In genomic region chr5:113921310-113922166, GRCm38 (mm10) we compare ENCODE assay signal across 9 mouse cellular contexts. TPM values are rescaled to one million over a fixed set of nuclear protein-coding genes. Genes with fewer than 3 reads are reported as not detected.
DNase-seq lines count a peak whose midpoint lies in the region; ATAC-seq and TF ChIP-seq lines count a peak whose summit lies in the region.
"Had no signal": no experiment of that assay in that cellular context is flagged by ENCODE, and none has a peak within 500 bp of the region (broad histone marks: within the 10 kb centered on the region; RNA-seq: fewer than 3 reads in every experiment).

No protein-coding gene starts in this region.

- no peak for ATAC-seq in lung, embryonic 14.5 days (ENCODE audit: insufficient read depth)
- ATAC-seq in intestine, embryonic 15.5 days, result no peak
- peak; percentile 68; the same call in 1 of the 2 replicates for ATAC-seq in neural tube, embryonic 14.5 days (ENCODE audit: low read depth)
- ATAC-seq in megakaryocyte progenitor cell, adult 5-6 weeks (replicated peaks; ENCODE audit: poor library complexity), result no peak

- no peaks in the 10 kb centered on the region for H3K9me3 ChIP-seq in lung, embryonic 14.5 days (ENCODE audit: low read depth, low read length)
- no peaks in the 10 kb centered on the region for H3K9me3 ChIP-seq in embryonic facial prominence, embryonic 10.5 days
- H3K9me3 ChIP-seq in intestine, embryonic 15.5 days, result no peaks in the 10 kb centered on the region
- H3K9me3 ChIP-seq in neural tube, embryonic 14.5 days (ENCODE audit: control insufficient read depth, low read length), result no peaks in the 10 kb centered on the region

- H3K27ac ChIP-seq in lung, embryonic 14.5 days (ENCODE audit: low read depth), result no peak overlapping the region
- peak overlapping the region; percentile 73 for H3K27ac ChIP-seq in embryonic facial prominence, embryonic 10.5 days (replicated peaks)
- peak overlapping the region; percentile 33; the same call in 1 of the 2 replicates for H3K27ac ChIP-seq in intestine, embryonic 15.5 days
- peak overlapping the region; percentile 49; the same call in 1 of the 2 replicates for H3K27ac ChIP-seq in neural tube, embryonic 14.5 days (ENCODE audit: low read depth, low read length)

- H3K9ac ChIP-seq in lung, embryonic 14.5 days, result no peak overlapping the region
- H3K9ac ChIP-seq in intestine, embryonic 15.5 days, result no peak overlapping the region
- no peak overlapping the region for H3K9ac ChIP-seq in neural tube, embryonic 14.5 days (replicated peaks; ENCODE audit: low read depth, low read length)

- no peaks in the 10 kb centered on the region for H3K27me3 ChIP-seq in lung, embryonic 14.5 days (ENCODE audit: insufficient read depth, low read length)
- no peaks in the 10 kb centered on the region for H3K27me3 ChIP-seq in embryonic facial prominence, embryonic 10.5 days (replicated peaks; ENCODE audit: low read depth, poor library complexity, severe bottlenecking)
- no peaks in the 10 kb centered on the region for H3K27me3 ChIP-seq in intestine, embryonic 15.5 days (replicated peaks)
- no peaks in the 10 kb centered on the region for H3K27me3 ChIP-seq in neural tube, embryonic 14.5 days (ENCODE audit: control insufficient read depth, insufficient read depth, low read length)

- DNase-seq in lung, embryonic 14.5 days, result peak; percentile 34
- no peak for DNase-seq in lung, adult 18-20 months
- DNase-seq in embryonic facial prominence, embryonic 10.5 days (ENCODE audit: low spot score), result peak; percentile 55
- DNase-seq in kidney, adult 18-20 months, result no peak
- DNase-seq in ovary, postnatal 36 days (ENCODE audit: low spot score), result no peak
- DNase-seq: thymus, postnatal 36 days had no signal

- WGBS in lung, embryonic 14.5 days, result 23% methylated on average over 6 of the region's 6 CpGs
- 36% methylated on average over 6 of the region's 6 CpGs for WGBS in embryonic facial prominence, embryonic 10.5 days
- 39% methylated on average over 6 of the region's 6 CpGs for WGBS in intestine, embryonic 15.5 days
- WGBS in neural tube, embryonic 14.5 days, result 8% methylated on average over 6 of the region's 6 CpGs

- peaks cover 7% of the 10 kb centered on the region; the same call in 1 of the 2 replicates for H3K4me1 ChIP-seq in lung, embryonic 14.5 days (ENCODE audit: insufficient read depth)
- peaks cover 38% of the 10 kb centered on the region for H3K4me1 ChIP-seq in embryonic facial prominence, embryonic 10.5 days
- H3K4me1 ChIP-seq in intestine, embryonic 15.5 days (replicated peaks), result peaks cover 18% of the 10 kb centered on the region; the same call in 1 of the 2 replicates
- no peaks in the 10 kb centered on the region for H3K4me1 ChIP-seq in neural tube, embryonic 14.5 days (ENCODE audit: control insufficient read depth, insufficient read depth, low read length)

- no peak for TF ChIP-seq CTCF in lung, embryonic 14.5 days (IDR thresholded peaks at IDR 0.05; ENCODE audit: low read depth)

- H3K4me2 ChIP-seq in lung, embryonic 14.5 days, result no peak overlapping the region
- no peak overlapping the region for H3K4me2 ChIP-seq in intestine, embryonic 15.5 days (replicated peaks)
- no peak overlapping the region for H3K4me2 ChIP-seq in neural tube, embryonic 14.5 days (ENCODE audit: low read depth, low read length)

- H3K4me3 ChIP-seq in lung, embryonic 14.5 days (ENCODE audit: low read depth, low read length), result no peak overlapping the region
- H3K4me3 ChIP-seq in embryonic facial prominence, embryonic 10.5 days, result no peak overlapping the region
- no peak overlapping the region for H3K4me3 ChIP-seq in intestine, embryonic 15.5 days (replicated peaks)
- H3K4me3 ChIP-seq in neural tube, embryonic 14.5 days (ENCODE audit: low read depth, low read length), result no peak overlapping the region

- H3K36me3 ChIP-seq in lung, embryonic 14.5 days (ENCODE audit: insufficient read depth), result no peaks in the 10 kb centered on the region
- H3K36me3 ChIP-seq in embryonic facial prominence, embryonic 10.5 days (replicated peaks), result no peaks in the 10 kb centered on the region
- no peaks in the 10 kb centered on the region for H3K36me3 ChIP-seq in intestine, embryonic 15.5 days
- H3K36me3 ChIP-seq in neural tube, embryonic 14.5 days (ENCODE audit: control insufficient read depth, insufficient read depth, low read length), result no peaks in the 10 kb centered on the region

RNA-seq across cellular contexts. Expression of gene Coro1c, which starts 13.0 kb away (rescaled TPM):
- 151 and 165 TPM in 2 replicates for polyA plus RNA-seq in lung, embryonic 14.5 days (2014; fragmentation: Nextera tagmentation; extraction: Ambion mirVana)
- polyA plus RNA-seq in embryonic facial prominence, embryonic 10.5 days (2016; fragmentation: Nextera tagmentation; extraction: Ambion mirVana), result 178 and 198 TPM in 2 replicates
- 167 and 173 TPM in 2 replicates for polyA plus RNA-seq in intestine, embryonic 15.5 days (2015; fragmentation: Nextera tagmentation; extraction: Ambion mirVana)
- polyA plus RNA-seq in neural tube, embryonic 14.5 days (2014; fragmentation: Nextera tagmentation; extraction: Ambion mirVana), result 148 and 188 TPM in 2 replicates
- 59.7 and 63.9 TPM in 2 replicates for total RNA-seq in megakaryocyte progenitor cell, adult 5-6 weeks (2015)
- total RNA-seq in megakaryocyte progenitor cell, adult 5-6 weeks (2017), result 81.8 and 83.9 TPM in 2 replicates

Comparison
In these comparisons a context has a peak if more than half of its experiments do, and no peak if none do; other contexts are left out.
1. DNase-seq: peak in lung, embryonic 14.5 days (single experiment) and embryonic facial prominence, embryonic 10.5 days (single experiment); none in lung, adult 18-20 months (0 of 2), kidney, adult 18-20 months (single experiment) and ovary, postnatal 36 days (single experiment).